Mouse (Mus musculus) liver, embryonic 14.5 days (tissue): ENCODE measurements at regions not wholly inside any gene's neighbourhood (a gene's known extent, or its start where the extent isn't known, plus 50 kb on each side); places are given as distances from the start of the nearest gene placed in this dataset.
"Not testable (repeated sequence)": the region's sequence is repeated elsewhere in the genome, so short reads cannot be mapped to it uniquely, and the experiment has no call there.

ENCODE experiments used
- ATAC-seq: fragments of 200-750 bp; cut with Nextera tagmentation; 2 replicates; pipeline ENCODE4 v1.8.0; 2017; ENCODE audit warnings: moderate number of reproducible peaks, mild to moderate bottlenecking, moderate library complexity; ENCODE audit not compliant: insufficient read depth
- DNase-seq, 3 experiments: peaks; one replicate each; pipeline ENCODE4 v3.0.0-alpha.2; 2012 to 2013; ENCODE audit warnings: low read depth in 3 of 3, low spot score in 3 of 3
- H3K27ac ChIP-seq: fragments of 300-500 bp; sonication (generic); 2 replicates; pipeline ENCODE4 v1.5.1; 2014; ENCODE audit warnings: moderate library complexity, mild to moderate bottlenecking, control low read depth, inconsistent platforms
- H3K27me3 ChIP-seq: fragments of 300-500 bp; sonication (generic); 2 replicates; pipeline ENCODE4 v1.6.1; 2014; ENCODE audit warnings: mild to moderate bottlenecking, low read length, moderate library complexity; ENCODE audit not compliant: control insufficient read depth, insufficient read depth
- H3K36me3 ChIP-seq: fragments of 300-500 bp; sonication (generic); replicated peaks from 2 replicates; pipeline ENCODE4 v1.6.1; 2014; ENCODE audit warnings: low read depth; ENCODE audit not compliant: control insufficient read depth, insufficient read depth
- H3K4me1 ChIP-seq, 2 experiments: fragments of 200-500 bp in 1 of 2; fragments of 300-500 bp in 1 of 2; sonication (generic) in 1 of 2; replicated peaks; 2 replicates each; pipeline ENCODE4 v1.6.1; 2012 to 2014; ENCODE audit warnings: antibody characterized with exemption in 1 of 2, inconsistent platforms in 1 of 2, low read length in 1 of 2; ENCODE audit not compliant: control insufficient read depth in 2 of 2, insufficient read depth in 2 of 2
- H3K4me2 ChIP-seq: fragments of 300-500 bp; sonication (generic); 2 replicates; pipeline ENCODE4 v1.6.1; 2014; ENCODE audit warnings: low read depth, mild to moderate bottlenecking, control low read depth, moderate library complexity
- H3K4me3 ChIP-seq, 2 experiments: fragments of 200-500 bp in 1 of 2; fragments of 300-500 bp in 1 of 2; sonication (generic) in 1 of 2; 2 replicates each; pipeline ENCODE4 v1.5.1; 2012 to 2014; ENCODE audit warnings: low read depth in 2 of 2, low read length in 2 of 2, mild to moderate bottlenecking in 2 of 2, control low read depth in 1 of 2, inconsistent platforms in 1 of 2, moderate library complexity in 1 of 2; ENCODE audit not compliant: insufficient read depth in 1 of 2
- H3K9ac ChIP-seq: fragments of 300-500 bp; sonication (generic); replicated peaks from 2 replicates; pipeline ENCODE4 v1.6.1; 2014; ENCODE audit warnings: mild to moderate bottlenecking, control low read depth, moderate library complexity
- H3K9me3 ChIP-seq: fragments of 300-500 bp; sonication (generic); 2 replicates; pipeline ENCODE4 v1.6.1; 2016; ENCODE audit warnings: low read length, mixed read lengths; ENCODE audit not compliant: control insufficient read depth
- CTCF ChIP-seq: IDR thresholded peaks from 2 replicates; pipeline ENCODE4 v1.5.1; 2016; ENCODE audit warnings: antibody characterized with exemption, low read depth, control low read depth
- EP300 ChIP-seq: IDR thresholded peaks from 2 replicates; pipeline ENCODE4 v1.6.1; 2016; ENCODE audit warnings: antibody characterized with exemption, low read depth
- WGBS: fragments of 180-500 bp; shearing (Covaris S2); extraction: QIAGEN DNeasy Blood & Tissue Kit; methylation state at CpG from one replicate; pipeline ENCODE4 v1.1.7; 2014; ENCODE audit not compliant: insufficient replicate concordance; 5-methylcytosine and 5-hydroxymethylcytosine counted together

- Histone ChIP-seq H3K9ac (no peak overlapping the region), H3K4me1 (no peaks in the 10 kb centered on the region), H3K27me3 (no peaks in the 10 kb centered on the region), H3K4me3 (no peak overlapping the region), H3K36me3 (no peaks in the 10 kb centered on the region), H3K27ac (no peak overlapping the region), H3K4me2 (no peak overlapping the region), H3K9me3 (no peaks in the 10 kb centered on the region)
- TF ChIP-seq EP300, result no peak
- TF ChIP-seq CTCF, result no peak
- 10% methylated on average over 3 of the region's 3 CpGs for WGBS
- ATAC-seq, result no peak
- DNase-seq, result no peak
Measured at GRCm38 (mm10) chr10:96407846-96408245, 209.0 kb upstream of the Btg1 start.

- H3K36me3 ChIP-seq, result no peaks in the 10 kb centered on the region
- ATAC-seq, result no peak
- H3K27ac ChIP-seq, result no peak overlapping the region
- 11% methylated on average over 2 of the region's 2 CpGs for WGBS
- no peak overlapping the region for H3K9ac ChIP-seq
- TF ChIP-seq CTCF (no peak), EP300 (no peak)
- no peak overlapping the region for H3K4me2 ChIP-seq
- DNase-seq, result no peak
- no peaks in the 10 kb centered on the region for H3K9me3 ChIP-seq
- no peaks in the 10 kb centered on the region for H3K4me1 ChIP-seq
- no peaks in the 10 kb centered on the region for H3K27me3 ChIP-seq
- no peak overlapping the region for H3K4me3 ChIP-seq
Measured at GRCm38 (mm10) chr10:96408250-96408649, 208.6 kb upstream of the Btg1 start.

GRCm38 (mm10) chr10:96410028-96410427, 206.8 kb upstream of the Btg1 start:
- Histone ChIP-seq H3K9me3 (no peaks in the 10 kb centered on the region), H3K36me3 (no peaks in the 10 kb centered on the region), H3K27me3 (no peaks in the 10 kb centered on the region), H3K4me1 (no peaks in the 10 kb centered on the region), H3K4me3 (no peak overlapping the region), H3K4me2 (no peak overlapping the region), H3K27ac (no peak overlapping the region), H3K9ac (no peak overlapping the region)
- DNase-seq (no peak), ATAC-seq (no peak)
- no peak for TF ChIP-seq CTCF
- no peak for TF ChIP-seq EP300
- 60% methylated on average over 6 of the region's 6 CpGs for WGBS

GRCm38 (mm10) chr10:96414807-96415206, 202.0 kb upstream of the Btg1 start:
- Histone ChIP-seq H3K27ac (no peak overlapping the region), H3K9me3 (no peaks in the 10 kb centered on the region), H3K27me3 (no peaks in the 10 kb centered on the region), H3K4me2 (no peak overlapping the region), H3K4me1 (no peaks in the 10 kb centered on the region), H3K36me3 (no peaks in the 10 kb centered on the region), H3K9ac (no peak overlapping the region), H3K4me3 (no peak overlapping the region)
- DNase-seq (no peak), ATAC-seq (no peak)
- TF ChIP-seq EP300 (no peak), CTCF (no peak)
- WGBS, result 78% methylated on average over 11 of the region's 11 CpGs

DNA sequence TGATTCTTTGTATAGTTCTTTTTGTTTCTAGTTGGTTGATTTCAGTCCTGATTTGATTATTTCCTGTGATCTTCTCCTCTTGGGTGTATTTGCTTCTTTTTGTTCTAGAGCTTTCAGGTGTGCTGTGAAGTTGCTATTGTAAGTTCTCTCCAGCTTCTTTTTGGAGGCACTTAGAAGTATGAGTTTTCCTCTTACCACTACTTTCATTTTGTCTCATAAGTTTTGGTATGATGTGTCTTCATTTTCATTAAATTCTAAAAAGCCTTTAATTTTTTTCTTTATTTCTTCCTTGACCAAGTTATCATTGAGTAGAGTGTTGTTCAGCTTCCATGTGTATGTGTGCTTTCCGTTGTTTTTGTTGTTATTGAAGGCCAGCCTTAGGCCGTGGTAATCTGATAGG, 195.3 kb upstream of the Btg1 start:
- H3K4me3 ChIP-seq, H3K27me3 ChIP-seq, H3K4me2 ChIP-seq, ATAC-seq, DNase-seq, H3K27ac ChIP-seq, H3K9me3 ChIP-seq, H3K4me1 ChIP-seq, H3K36me3 ChIP-seq, H3K9ac ChIP-seq: not testable (repeated sequence)
- 63% methylated on average over 2 of the region's 2 CpGs for WGBS

DNA sequence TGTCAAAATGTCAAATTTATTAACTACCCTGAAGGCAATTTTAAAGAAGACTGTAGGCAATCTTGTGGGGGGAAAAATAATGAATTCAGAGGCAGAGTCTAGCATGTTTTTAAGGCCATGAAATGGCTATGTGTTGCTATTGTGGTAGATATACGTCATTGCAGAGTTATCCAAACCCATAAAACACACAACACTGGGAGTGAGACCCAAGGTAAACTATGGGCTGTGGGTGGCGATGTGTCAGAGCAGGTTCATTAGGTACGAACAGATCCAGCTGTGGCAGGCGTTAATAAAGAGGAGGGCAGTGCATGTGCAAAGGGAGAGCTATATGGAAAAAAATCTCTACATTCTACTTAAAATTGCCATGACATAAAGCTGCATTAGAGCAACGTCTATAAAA, 189.4 kb upstream of the Btg1 start:
- 67% methylated on average over 5 of the region's 5 CpGs for whole genome bisulfite sequencing
- no peak for ATAC-seq
- Histone ChIP-seq H3K36me3 (no peaks in the 10 kb centered on the region), H3K9ac (no peak overlapping the region), H3K4me3 (no peak overlapping the region), H3K4me1 (no peaks in the 10 kb centered on the region), H3K4me2 (no peak overlapping the region), H3K27me3 (no peaks in the 10 kb centered on the region), H3K27ac (no peak overlapping the region), H3K9me3 (no peaks in the 10 kb centered on the region)
- no peak for DNase-seq
- no peak for TF ChIP-seq EP300
- no peak for TF ChIP-seq CTCF
